Mouse (Mus musculus): ENCODE measurements around the gene Cfap54. TPM values are rescaled to one million over a fixed set of nuclear protein-coding genes. Genes with fewer than 3 reads are reported as not detected.
A peak's percentile ranks its signal among the peaks of the same experiment; 100 is the strongest.

The Cfap54 gene
- polyA plus RNA-seq, 1 experiment, result 0.01 TPM

- no peak overlapping the region for H3ac ChIP-seq (ENCODE audit: control insufficient read depth, insufficient read length, low read depth)
- H3K79me2 ChIP-seq (ENCODE audit: control insufficient read depth, insufficient read depth), result no peaks in the 10 kb centered on the region
- no peaks in the 10 kb centered on the region for H3K27me3 ChIP-seq (ENCODE audit: control insufficient read depth, insufficient read depth, insufficient read length)
- no peaks in the 10 kb centered on the region for H3K36me3 ChIP-seq (ENCODE audit: control insufficient read depth, insufficient read depth)
- H3K79me3 ChIP-seq (ENCODE audit: low read depth), result no peaks in the 10 kb centered on the region
- TF ChIP-seq CEBPB (IDR thresholded peaks at IDR 0.05; ENCODE audit: low read depth), result no peak
- H3K4me3 ChIP-seq (ENCODE audit: insufficient read depth, poor library complexity, severe bottlenecking), result no peak overlapping the region
Measured at GRCm38 (mm10) chr10:93075856-93076255, 5.6 kb downstream of the Cfap54 start.

- Histone ChIP-seq H3K27me3 (ENCODE audit: control insufficient read depth, insufficient read depth, insufficient read length) (no peaks in the 10 kb centered on the region), H3K4me3 (ENCODE audit: insufficient read depth, poor library complexity, severe bottlenecking) (no peak overlapping the region), H3ac (ENCODE audit: control insufficient read depth, insufficient read length, low read depth) (no peak overlapping the region), H3K79me3 (ENCODE audit: low read depth) (no peaks in the 10 kb centered on the region), H3K36me3 (ENCODE audit: control insufficient read depth, insufficient read depth) (no peaks in the 10 kb centered on the region), H3K79me2 (ENCODE audit: control insufficient read depth, insufficient read depth) (no peaks in the 10 kb centered on the region)
- TF ChIP-seq MYOD1 (IDR thresholded peaks at IDR 0.05; ENCODE audit: control insufficient read depth, insufficient read length, low read depth), result no peak
- no peak for TF ChIP-seq CTCF (IDR thresholded peaks at IDR 0.05; ENCODE audit: control insufficient read depth, insufficient read depth, insufficient read length)
- no peak for TF ChIP-seq MAX (IDR thresholded peaks at IDR 0.05)
- TF ChIP-seq USF1 (IDR thresholded peaks at IDR 0.05; ENCODE audit: low read depth), result no peak
- no peak for TF ChIP-seq CEBPB (IDR thresholded peaks at IDR 0.05; ENCODE audit: low read depth)
- TF ChIP-seq FOSL1 (IDR thresholded peaks at IDR 0.05; ENCODE audit: insufficient read depth, low read length, poor library complexity, severe bottlenecking), result no peak
- TF ChIP-seq MYOG (IDR thresholded peaks at IDR 0.05; ENCODE audit: control insufficient read depth, extremely low read depth, insufficient read length), result no peak
Measured at GRCm38 (mm10) chr10:93072769-93073168, 8.6 kb downstream of the Cfap54 start.

GRCm38 (mm10) chr10:93071753-93072152, 9.7 kb downstream of the Cfap54 start:
- Histone ChIP-seq H3K79me3 (ENCODE audit: low read depth) (no peaks in the 10 kb centered on the region), H3K36me3 (ENCODE audit: control insufficient read depth, insufficient read depth) (no peaks in the 10 kb centered on the region), H3K4me3 (ENCODE audit: insufficient read depth, poor library complexity, severe bottlenecking) (no peak overlapping the region), H3K79me2 (ENCODE audit: control insufficient read depth, insufficient read depth) (no peaks in the 10 kb centered on the region), H3K27me3 (ENCODE audit: control insufficient read depth, insufficient read depth, insufficient read length) (no peaks in the 10 kb centered on the region), H3ac (ENCODE audit: control insufficient read depth, insufficient read length, low read depth) (no peak overlapping the region)
- TF ChIP-seq USF1 (IDR thresholded peaks at IDR 0.05; ENCODE audit: low read depth), result no peak
- TF ChIP-seq MYOD1 (IDR thresholded peaks at IDR 0.05; ENCODE audit: control insufficient read depth, insufficient read length, low read depth), result peak; percentile 85

- no peaks in the 10 kb centered on the region for H3K27me3 ChIP-seq (ENCODE audit: control insufficient read depth, insufficient read depth, insufficient read length)
- no peaks in the 10 kb centered on the region for H3K36me3 ChIP-seq (ENCODE audit: control insufficient read depth, insufficient read depth)
- H3K79me3 ChIP-seq (ENCODE audit: low read depth), result no peaks in the 10 kb centered on the region
- no peaks in the 10 kb centered on the region for H3K79me2 ChIP-seq (ENCODE audit: control insufficient read depth, insufficient read depth)
- no peak overlapping the region for H3K4me3 ChIP-seq (ENCODE audit: insufficient read depth, poor library complexity, severe bottlenecking)
- H3ac ChIP-seq (ENCODE audit: control insufficient read depth, insufficient read length, low read depth), result no peak overlapping the region
- TF ChIP-seq USF1 (IDR thresholded peaks at IDR 0.05; ENCODE audit: low read depth), result no peak
- no peak for TF ChIP-seq MYOG (IDR thresholded peaks at IDR 0.05; ENCODE audit: control insufficient read depth, extremely low read depth, insufficient read length)
- TF ChIP-seq MYOD1 (IDR thresholded peaks at IDR 0.05; ENCODE audit: control insufficient read depth, insufficient read length, low read depth), result no peak
- no peak for TF ChIP-seq FOSL1 (IDR thresholded peaks at IDR 0.05; ENCODE audit: insufficient read depth, low read length, poor library complexity, severe bottlenecking)
- TF ChIP-seq CTCF (IDR thresholded peaks at IDR 0.05; ENCODE audit: control insufficient read depth, insufficient read depth, insufficient read length), result no peak
- TF ChIP-seq CEBPB (IDR thresholded peaks at IDR 0.05; ENCODE audit: low read depth), result no peak
- no peak for TF ChIP-seq MAX (IDR thresholded peaks at IDR 0.05)
Measured at GRCm38 (mm10) chr10:93070121-93070898, 11.1 kb downstream of the Cfap54 start.

- TF ChIP-seq MAX (IDR thresholded peaks at IDR 0.05) (no peak), MYOG (IDR thresholded peaks at IDR 0.05; ENCODE audit: control insufficient read depth, extremely low read depth, insufficient read length) (no peak), CEBPB (IDR thresholded peaks at IDR 0.05; ENCODE audit: low read depth) (no peak), FOSL1 (IDR thresholded peaks at IDR 0.05; ENCODE audit: insufficient read depth, low read length, poor library complexity, severe bottlenecking) (no peak), USF1 (IDR thresholded peaks at IDR 0.05; ENCODE audit: low read depth) (no peak), MYOD1 (IDR thresholded peaks at IDR 0.05; ENCODE audit: control insufficient read depth, insufficient read length, low read depth) (no peak), CTCF (IDR thresholded peaks at IDR 0.05; ENCODE audit: control insufficient read depth, insufficient read depth, insufficient read length) (no peak)
- H3K4me3 ChIP-seq (ENCODE audit: insufficient read depth, poor library complexity, severe bottlenecking), result no peak overlapping the region
- H3K79me2 ChIP-seq (ENCODE audit: control insufficient read depth, insufficient read depth), result no peaks in the 10 kb centered on the region
- H3K36me3 ChIP-seq (ENCODE audit: control insufficient read depth, insufficient read depth), result no peaks in the 10 kb centered on the region
- no peaks in the 10 kb centered on the region for H3K27me3 ChIP-seq (ENCODE audit: control insufficient read depth, insufficient read depth, insufficient read length)
- no peak overlapping the region for H3ac ChIP-seq (ENCODE audit: control insufficient read depth, insufficient read length, low read depth)
- H3K79me3 ChIP-seq (ENCODE audit: low read depth), result no peaks in the 10 kb centered on the region
Measured at GRCm38 (mm10) chr10:93069721-93070120, 11.7 kb downstream of the Cfap54 start.

- Histone ChIP-seq H3K36me3 (ENCODE audit: control insufficient read depth, insufficient read depth) (no peaks in the 10 kb centered on the region), H3K27me3 (ENCODE audit: control insufficient read depth, insufficient read depth, insufficient read length) (no peaks in the 10 kb centered on the region), H3ac (ENCODE audit: control insufficient read depth, insufficient read length, low read depth) (no peak overlapping the region), H3K4me3 (ENCODE audit: insufficient read depth, poor library complexity, severe bottlenecking) (no peak overlapping the region), H3K79me3 (ENCODE audit: low read depth) (no peaks in the 10 kb centered on the region), H3K79me2 (ENCODE audit: control insufficient read depth, insufficient read depth) (no peaks in the 10 kb centered on the region)
- TF ChIP-seq MAX (IDR thresholded peaks at IDR 0.05) (no peak), FOSL1 (IDR thresholded peaks at IDR 0.05; ENCODE audit: insufficient read depth, low read length, poor library complexity, severe bottlenecking) (no peak), CTCF (IDR thresholded peaks at IDR 0.05; ENCODE audit: control insufficient read depth, insufficient read depth, insufficient read length) (no peak), MYOD1 (IDR thresholded peaks at IDR 0.05; ENCODE audit: control insufficient read depth, insufficient read length, low read depth) (no peak), MYOG (IDR thresholded peaks at IDR 0.05; ENCODE audit: control insufficient read depth, extremely low read depth, insufficient read length) (no peak), CEBPB (IDR thresholded peaks at IDR 0.05; ENCODE audit: low read depth) (no peak), USF1 (IDR thresholded peaks at IDR 0.05; ENCODE audit: low read depth) (no peak)
Measured at GRCm38 (mm10) chr10:93069041-93069679, 12.3 kb downstream of the Cfap54 start.

All from C2C12 (cell line).